Mouse (Mus musculus): ENCODE results near the gene Hes2.

Gene Hes2

GRCm38 (mm10) chr4:152173956-152174355 lies 15.3 kb downstream of the Hes2 start:
- H3K36me3 ChIP-seq (ENCODE audit: insufficient read depth, low read length): no peaks in the 10 kb centered on the region
- no peak overlapping the region for H3K4me3 ChIP-seq (replicated peaks; ENCODE audit: low read length)
- H3K9me3 ChIP-seq (ENCODE audit: low read length): peaks cover 6% of the 10 kb centered on the region
- H3K4me1 ChIP-seq (replicated peaks; ENCODE audit: low read depth, low read length): peaks cover 43% of the 10 kb centered on the region
- H3K27me3 ChIP-seq (ENCODE audit: insufficient read depth, low read length): peaks cover 27% of the 10 kb centered on the region
- TF ChIP-seq NANOG (IDR thresholded peaks at IDR 0.05; ENCODE audit: borderline replicate concordance, low read length) (no peak), POU5F1 (IDR thresholded peaks at IDR 0.05; ENCODE audit: borderline replicate concordance, low read length) (no peak), CTCF (conservative IDR thresholded peaks at IDR 0.05; ENCODE audit: low read length) (no peak)

DNA sequence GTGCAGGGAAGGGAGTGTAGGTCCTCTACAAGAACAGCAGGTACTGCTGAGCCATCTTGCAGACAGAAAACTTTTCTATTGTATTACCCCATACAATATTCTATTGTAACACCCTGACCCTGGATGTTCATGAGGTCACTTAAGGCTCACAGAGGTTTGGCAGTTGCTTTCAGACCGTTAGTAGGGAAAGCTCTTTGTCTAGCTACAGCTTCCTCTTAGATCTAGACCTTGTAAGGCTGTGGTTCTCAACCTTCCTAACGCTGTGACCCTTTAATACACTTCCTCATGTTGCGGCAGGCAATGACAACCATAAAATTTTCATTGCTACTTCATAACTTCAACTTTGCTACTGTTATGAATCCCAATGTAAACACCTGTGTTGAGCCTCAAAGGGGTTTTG lies 18.0 kb downstream of the Hes2 start:
- H3K4me3 ChIP-seq (replicated peaks; ENCODE audit: low read length): no peak overlapping the region
- peaks cover 25% of the 10 kb centered on the region for H3K36me3 ChIP-seq (ENCODE audit: insufficient read depth, low read length)
- peaks cover 38% of the 10 kb centered on the region for H3K4me1 ChIP-seq (replicated peaks; ENCODE audit: low read depth, low read length)
- TF ChIP-seq NANOG (IDR thresholded peaks at IDR 0.05; ENCODE audit: borderline replicate concordance, low read length) (no peak), CTCF (conservative IDR thresholded peaks at IDR 0.05; ENCODE audit: low read length) (no peak), POU5F1 (IDR thresholded peaks at IDR 0.05; ENCODE audit: borderline replicate concordance, low read length) (no peak)
- H3K9me3 ChIP-seq (ENCODE audit: low read length): peaks cover 6% of the 10 kb centered on the region
- peaks cover 41% of the 10 kb centered on the region for H3K27me3 ChIP-seq (ENCODE audit: insufficient read depth, low read length)

GRCm38 (mm10) chr4:152177174-152177536 lies 18.5 kb downstream of the Hes2 start:
- peaks cover 28% of the 10 kb centered on the region for H3K36me3 ChIP-seq (ENCODE audit: insufficient read depth, low read length)

DNA sequence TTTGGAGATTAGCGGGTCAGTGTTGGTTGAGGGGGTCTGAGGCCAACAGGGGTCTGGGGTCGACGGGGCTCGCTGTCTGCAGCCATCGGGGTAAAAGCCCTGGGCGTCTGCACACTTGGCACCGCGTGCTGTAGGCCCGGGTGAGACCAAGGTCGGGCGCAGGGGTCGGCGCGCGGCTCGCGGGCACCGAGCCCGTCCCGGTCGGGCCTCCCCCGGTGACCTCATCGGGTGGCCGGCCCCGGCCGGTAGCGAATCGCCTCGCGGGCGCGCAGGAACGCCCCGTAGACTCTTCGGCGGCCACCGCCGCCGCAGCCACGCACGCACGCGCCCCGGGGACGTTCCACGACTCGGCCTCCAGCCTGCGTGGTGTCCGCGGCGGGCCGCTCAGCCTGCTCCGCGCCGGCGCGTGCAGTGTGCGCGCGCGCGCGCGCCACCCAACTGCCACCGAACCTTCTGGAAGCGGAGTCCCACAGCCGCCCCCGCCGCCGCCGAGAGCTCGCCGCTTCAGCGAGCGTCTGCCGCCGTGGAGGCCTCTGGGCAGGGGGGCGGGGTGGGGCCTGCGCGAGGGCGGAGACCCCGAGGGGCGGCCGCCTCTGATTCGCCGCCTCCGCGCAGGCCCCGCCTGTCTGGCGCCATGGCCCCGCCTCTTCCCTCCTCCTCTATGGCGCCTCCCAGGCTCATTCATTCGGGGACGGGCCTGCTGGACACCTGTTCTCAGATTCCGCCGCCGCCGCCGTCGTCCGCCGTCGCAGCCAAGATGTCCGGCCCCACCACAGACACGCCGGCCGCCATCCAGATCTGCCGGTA lies 19.1 kb downstream of the Hes2 start, which contains the start of gene Acot7:
TSS of gene Acot7 (plus strand) at position 598 of the 807 bp plus-strand sequence.
- Histone ChIP-seq H3K9me3 (ENCODE audit: low read length) (peaks cover 6% of the 10 kb centered on the region), H3K4me3 (replicated peaks; ENCODE audit: low read length) (peak within 1 kb of the TSS; percentile 94), H3K36me3 (ENCODE audit: insufficient read depth, low read length) (peaks cover 34% of the 10 kb centered on the region), H3K4me1 (replicated peaks; ENCODE audit: low read depth, low read length) (peaks cover 41% of the 10 kb centered on the region), H3K27me3 (ENCODE audit: insufficient read depth, low read length) (peaks cover 41% of the 10 kb centered on the region)
- TF ChIP-seq POU5F1 (IDR thresholded peaks at IDR 0.05; ENCODE audit: borderline replicate concordance, low read length) (no peak), NANOG (IDR thresholded peaks at IDR 0.05; ENCODE audit: borderline replicate concordance, low read length) (no peak), CTCF (conservative IDR thresholded peaks at IDR 0.05; ENCODE audit: low read length) (no peak)

More at GRCm38 (mm10) chr4:152177174-152177536, 18.5 kb downstream of the Hes2 start:
- no peak for TF ChIP-seq POU5F1 (IDR thresholded peaks at IDR 0.05; ENCODE audit: borderline replicate concordance, low read length)
- TF ChIP-seq CTCF (conservative IDR thresholded peaks at IDR 0.05; ENCODE audit: low read length): no peak
- TF ChIP-seq NANOG (IDR thresholded peaks at IDR 0.05; ENCODE audit: borderline replicate concordance, low read length): no peak
- peaks cover 41% of the 10 kb centered on the region for H3K27me3 ChIP-seq (ENCODE audit: insufficient read depth, low read length)
- peak overlapping the region; percentile 94 for H3K4me3 ChIP-seq (replicated peaks; ENCODE audit: low read length)
- H3K9me3 ChIP-seq (ENCODE audit: low read length): peaks cover 6% of the 10 kb centered on the region
- peaks cover 42% of the 10 kb centered on the region for H3K4me1 ChIP-seq (replicated peaks; ENCODE audit: low read depth, low read length)

DNA sequence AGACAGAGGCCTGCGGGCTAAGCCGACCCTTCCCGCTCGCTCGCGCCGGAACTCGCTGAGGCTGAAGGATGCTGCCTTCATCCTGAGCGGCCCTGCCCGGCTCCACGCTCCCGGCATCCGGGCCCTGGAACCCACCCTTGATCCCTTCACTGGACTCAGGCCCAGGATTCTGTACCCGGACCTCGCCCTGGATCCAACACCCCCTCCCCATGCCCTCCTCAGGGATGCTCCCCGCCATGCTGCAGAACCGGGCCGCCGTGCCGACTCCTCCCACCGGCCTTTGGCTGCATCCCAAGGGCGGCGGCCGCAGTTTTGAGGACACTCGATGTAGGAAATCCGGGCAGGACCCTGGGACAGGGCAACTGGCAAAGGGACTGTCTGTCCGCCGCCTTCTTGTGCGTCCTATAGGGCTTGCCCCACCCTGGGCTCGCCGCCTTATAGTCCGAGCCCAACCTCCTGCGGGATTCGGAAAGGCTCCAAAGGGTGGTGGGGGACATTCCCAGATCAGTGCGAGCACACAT lies 19.7 kb downstream of the Hes2 start:
- TF ChIP-seq POU5F1 (IDR thresholded peaks at IDR 0.05; ENCODE audit: borderline replicate concordance, low read length) (no peak), NANOG (IDR thresholded peaks at IDR 0.05; ENCODE audit: borderline replicate concordance, low read length) (no peak), CTCF (conservative IDR thresholded peaks at IDR 0.05; ENCODE audit: low read length) (no peak)
- H3K27me3 ChIP-seq (ENCODE audit: insufficient read depth, low read length): peaks cover 41% of the 10 kb centered on the region
- H3K36me3 ChIP-seq (ENCODE audit: insufficient read depth, low read length): peaks cover 38% of the 10 kb centered on the region
- H3K9me3 ChIP-seq (ENCODE audit: low read length): peaks cover 2% of the 10 kb centered on the region
- H3K4me3 ChIP-seq (replicated peaks; ENCODE audit: low read length): peak overlapping the region; percentile 94
- peaks cover 39% of the 10 kb centered on the region for H3K4me1 ChIP-seq (replicated peaks; ENCODE audit: low read depth, low read length)

DNA sequence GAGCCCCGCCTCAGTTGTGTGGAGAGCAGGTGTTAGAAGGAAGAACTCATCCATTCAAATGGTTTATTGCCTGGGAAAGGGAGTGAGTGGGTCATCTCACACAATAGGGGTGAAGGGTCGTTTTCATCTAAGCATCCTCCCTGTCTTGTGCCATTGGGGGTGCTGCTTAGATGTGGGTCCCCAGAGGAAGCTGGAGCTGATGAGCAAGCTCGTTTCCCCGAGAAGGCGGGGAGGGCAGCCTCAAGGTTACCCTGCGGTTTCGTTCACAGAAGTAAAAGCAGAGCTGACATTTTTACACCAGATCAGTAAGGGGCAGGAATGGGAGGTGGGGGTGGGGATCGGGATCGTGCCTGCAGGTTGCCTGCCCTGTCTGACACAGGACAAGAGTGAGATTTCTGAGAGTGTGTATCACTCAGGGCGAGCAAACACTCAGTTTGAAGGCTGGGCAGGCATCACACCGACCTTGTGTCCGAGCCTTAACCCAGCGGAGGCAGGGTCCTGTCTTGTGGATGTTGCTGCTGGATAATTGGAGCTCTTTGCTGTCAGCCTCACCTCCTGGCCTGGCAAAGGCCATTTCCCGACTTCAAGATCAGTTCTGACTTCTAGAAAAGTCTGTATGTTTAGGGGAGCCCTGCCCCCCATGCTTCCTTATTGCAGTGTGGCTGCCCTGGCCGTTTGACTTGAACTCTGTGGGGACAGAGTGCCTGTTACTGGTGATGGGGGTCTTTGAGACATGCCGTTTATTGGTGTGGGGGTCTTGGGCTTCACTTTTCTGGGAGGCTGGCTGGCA lies 20.4 kb downstream of the Hes2 start:
- peaks cover 41% of the 10 kb centered on the region for H3K27me3 ChIP-seq (ENCODE audit: insufficient read depth, low read length)
- H3K9me3 ChIP-seq (ENCODE audit: low read length): no peaks in the 10 kb centered on the region
- H3K36me3 ChIP-seq (ENCODE audit: insufficient read depth, low read length): peaks cover 45% of the 10 kb centered on the region
- no peak for TF ChIP-seq POU5F1 (IDR thresholded peaks at IDR 0.05; ENCODE audit: borderline replicate concordance, low read length)
- TF ChIP-seq NANOG (IDR thresholded peaks at IDR 0.05; ENCODE audit: borderline replicate concordance, low read length): no peak
- TF ChIP-seq CTCF (conservative IDR thresholded peaks at IDR 0.05; ENCODE audit: low read length): no peak
- peak overlapping the region; percentile 94 for H3K4me3 ChIP-seq (replicated peaks; ENCODE audit: low read length)
- H3K4me1 ChIP-seq (replicated peaks; ENCODE audit: low read depth, low read length): peaks cover 46% of the 10 kb centered on the region

- peaks cover 38% of the 10 kb centered on the region for H3K27me3 ChIP-seq (ENCODE audit: insufficient read depth, low read length)
- H3K9me3 ChIP-seq (ENCODE audit: low read length): no peaks in the 10 kb centered on the region
- no peak for TF ChIP-seq POU5F1 (IDR thresholded peaks at IDR 0.05; ENCODE audit: borderline replicate concordance, low read length)
- TF ChIP-seq CTCF (conservative IDR thresholded peaks at IDR 0.05; ENCODE audit: low read length): no peak
- no peak for TF ChIP-seq NANOG (IDR thresholded peaks at IDR 0.05; ENCODE audit: borderline replicate concordance, low read length)
- 0 out of 2 replicates have a peak overlapping the region, but pooled peaks have one; percentile 94 for H3K4me3 ChIP-seq (replicated peaks; ENCODE audit: low read length)
- H3K36me3 ChIP-seq (ENCODE audit: insufficient read depth, low read length): peaks cover 48% of the 10 kb centered on the region
- H3K4me1 ChIP-seq (replicated peaks; ENCODE audit: low read depth, low read length): peaks cover 56% of the 10 kb centered on the region
These were observed 21.4 kb downstream of the Hes2 start for GRCm38 (mm10) chr4:152179946-152180660.
